Mouse (Mus musculus): ENCODE data around the gene Uba2. TPM values are rescaled to one million over a fixed set of nuclear protein-coding genes. Genes with fewer than 3 reads are reported as not detected.
"Not testable (repeated sequence)": the region's sequence is repeated elsewhere in the genome, so short reads cannot be mapped to it uniquely, and the experiment has no call there.

The Uba2 gene
- 10 to 100 TPM; 29.6 to 44.7 TPM for total RNA-seq (2021)
- long read RNA-seq, experiment 1, transcript Uba2-201 (17 exons, 2,579 nt) = major isoform, 25 of 37 reads
- long read RNA-seq, experiment 1, partial matches to known transcripts = 3 of 37 reads
- long read RNA-seq, experiment 1, other reads (novel, unspliced or antisense) = 6 of 37 reads
- long read RNA-seq, experiment 2, transcript Uba2-201 (17 exons, 2,579 nt) = major isoform, 42 of 61 reads
- long read RNA-seq, experiment 2, transcript Uba2-209 (1 exons, 1,373 nt) = minor isoform, 8 of 61 reads
- long read RNA-seq, experiment 2, partial matches to known transcripts = 4 of 61 reads
- long read RNA-seq, experiment 2, other reads (novel, unspliced or antisense) = 7 of 61 reads

DNA sequence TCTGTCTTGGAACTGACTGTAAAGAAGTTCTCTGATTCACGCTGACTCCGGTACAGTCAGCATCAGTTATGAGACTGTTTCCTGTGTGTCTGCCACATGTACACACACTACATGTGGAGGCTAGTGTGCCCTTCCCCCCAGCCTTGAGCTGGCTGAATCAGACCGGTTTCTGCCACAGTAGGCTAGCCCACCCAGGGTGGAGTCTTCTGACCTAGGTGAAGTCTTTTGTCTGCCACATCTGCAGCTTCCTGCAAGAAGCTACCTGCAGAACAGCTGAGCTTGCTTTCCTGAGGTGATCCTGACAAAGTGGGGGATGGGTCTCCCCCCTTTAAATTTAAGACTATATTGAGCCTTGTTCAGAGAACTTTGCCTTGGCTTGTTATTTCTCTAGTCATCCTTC, at the start of gene Uba2:
Uba2 (minus strand) TSS at position 146 of the 400 bp plus-strand sequence.
- intact Hi-C loops (cut with DNase I) = no loop called here
- no peak for DNase-seq

DNA sequence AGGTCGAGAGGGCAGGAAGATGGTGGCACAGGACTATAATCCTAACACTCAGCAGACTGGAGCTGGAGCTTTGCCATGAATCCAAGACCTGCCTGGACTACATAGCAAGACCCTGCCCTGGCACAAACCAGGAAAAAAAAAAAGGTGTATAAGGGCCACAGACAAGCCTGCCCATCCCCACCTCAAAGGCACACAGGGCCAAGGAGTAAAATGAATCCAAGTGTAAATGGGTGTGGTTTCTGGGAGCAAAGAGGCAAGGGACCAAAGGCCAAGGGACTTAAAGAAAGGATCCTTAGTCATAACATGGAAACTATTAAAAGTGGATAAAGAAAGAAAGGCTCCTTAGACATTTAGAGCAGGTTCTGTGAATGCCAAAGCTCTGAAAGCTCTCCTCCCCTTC, 49.1 kb upstream of the Uba2 start:
- intact Hi-C loops (cut with DNase I) = no loop called here
- DNase-seq = no peak

DNA sequence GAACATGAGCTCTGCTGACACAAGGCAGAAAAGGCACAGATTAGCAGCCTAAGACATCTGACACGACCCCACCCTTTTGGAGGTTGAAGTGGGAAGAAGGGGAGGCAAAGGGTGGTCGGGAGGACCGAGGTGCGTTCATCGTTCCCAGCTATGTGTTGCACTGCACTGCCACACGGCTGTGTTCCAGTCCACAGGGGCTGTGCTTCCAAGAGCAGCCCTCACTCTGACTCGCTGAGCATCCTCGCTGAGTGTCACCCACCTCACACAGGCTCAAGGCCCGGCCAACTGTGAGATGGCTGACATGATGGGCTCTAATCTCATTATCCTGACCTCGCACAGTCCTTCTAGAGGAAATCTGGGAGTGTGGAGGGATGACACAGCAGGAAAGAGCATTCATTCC, 47.1 kb upstream of the Uba2 start:
- no peak for DNase-seq
- intact Hi-C loops (cut with DNase I) = no loop called here

DNA sequence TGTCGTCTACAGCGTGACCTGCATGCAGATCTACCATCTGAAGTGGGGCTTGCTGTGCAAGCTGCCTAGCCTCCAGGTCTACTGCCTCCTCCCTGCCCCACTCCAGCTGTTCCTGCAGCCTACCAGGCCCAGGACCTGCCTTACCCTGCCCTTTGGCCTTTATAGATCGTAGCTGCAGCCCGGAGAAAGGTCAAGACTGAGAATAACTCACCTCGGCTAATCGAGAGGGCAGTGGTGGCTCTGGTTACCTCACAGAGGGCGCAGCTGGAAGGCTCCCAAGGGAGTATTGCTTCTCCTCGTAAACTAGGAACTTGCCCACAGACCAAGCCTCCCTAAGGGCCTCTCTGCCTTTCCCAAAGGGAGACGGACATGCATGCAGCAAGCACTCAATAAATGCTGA, 46.1 kb upstream of the Uba2 start:
- intact Hi-C loops (cut with DNase I) = no loop called here
- DNase-seq = peak in 1 of 2 experiments; percentile 67

DNA sequence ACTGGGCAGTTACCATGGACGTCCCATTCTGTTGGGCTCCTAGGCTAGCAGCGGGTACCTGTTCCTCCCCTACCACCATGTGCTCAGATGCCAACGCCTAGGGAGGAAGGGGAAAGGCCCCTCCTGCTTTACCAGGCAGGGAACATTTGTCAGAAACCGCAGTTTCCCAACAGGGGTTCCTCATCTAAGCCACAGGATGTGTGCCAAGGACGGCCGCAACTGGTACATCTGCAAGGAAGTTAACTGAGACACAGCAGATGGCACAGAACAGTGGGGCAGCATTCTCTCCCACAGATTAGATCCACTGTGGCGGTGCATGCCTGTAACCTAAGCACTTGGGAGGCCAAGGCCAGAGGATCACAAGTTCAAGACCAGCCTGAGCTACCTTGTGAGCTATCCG, 45.2 kb upstream of the Uba2 start:
- intact Hi-C loops (cut with DNase I) = no loop called here
- no peak for DNase-seq

DNA sequence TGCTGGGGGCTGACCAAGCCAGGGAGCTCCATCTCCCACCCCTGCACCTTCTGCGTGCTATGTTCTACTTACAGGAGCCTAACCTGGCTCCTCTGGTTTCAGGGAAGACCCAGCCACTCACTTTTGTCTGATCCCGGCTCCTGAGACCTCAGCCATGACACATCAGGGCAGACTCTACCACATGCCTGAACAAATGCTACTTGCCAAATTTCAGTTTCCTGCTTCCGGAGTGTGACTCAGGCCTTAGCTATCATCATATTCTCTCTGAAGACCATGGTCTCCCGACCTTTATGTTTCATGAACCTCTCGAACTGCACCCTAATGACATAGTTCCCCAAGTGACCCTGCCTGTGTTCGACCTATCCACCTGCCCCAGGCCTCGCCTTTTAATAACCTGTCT, 43.9 kb upstream of the Uba2 start:
- no peak for DNase-seq

DNA sequence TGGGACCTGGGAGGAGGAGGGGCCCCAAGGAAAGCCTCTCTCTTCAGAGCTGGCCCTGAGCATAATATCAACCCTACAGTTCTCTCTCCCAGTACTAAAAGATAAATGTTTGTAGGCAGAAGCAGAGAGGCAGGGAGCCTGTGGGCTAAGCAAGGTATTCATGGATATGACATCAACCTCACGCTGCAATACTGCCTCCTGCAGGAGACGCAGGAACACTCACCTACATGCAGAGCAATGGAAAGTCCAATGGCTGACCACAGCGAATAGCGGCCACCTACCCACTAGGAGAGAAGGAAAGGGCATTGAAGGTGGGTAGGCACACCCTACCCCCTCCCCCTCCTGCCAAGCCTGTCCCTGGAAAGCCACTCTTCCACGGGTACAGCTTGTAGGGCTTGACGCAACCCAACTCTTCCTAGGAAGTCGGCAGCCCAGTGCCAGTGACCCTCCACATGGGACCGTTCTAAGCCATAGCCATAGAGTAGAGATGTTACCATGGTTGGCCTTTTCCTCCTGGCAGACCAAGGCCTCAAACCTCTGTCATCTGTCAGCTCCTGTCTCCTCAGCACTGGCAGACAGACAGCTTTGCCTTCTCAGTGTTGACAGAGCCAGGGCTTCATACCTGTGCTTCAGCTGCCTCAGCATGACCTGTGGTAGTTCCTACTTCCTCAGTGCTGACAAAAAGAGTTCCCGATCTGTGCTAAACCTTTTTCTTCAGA, 38.8 kb upstream of the Uba2 start:
- intact Hi-C loops (cut with DNase I) = no loop called here
- DNase-seq = no peak

More for the DNA sequence above, 43.9 kb upstream of the Uba2 start:
- intact Hi-C loops (cut with DNase I) = no loop called here

DNA sequence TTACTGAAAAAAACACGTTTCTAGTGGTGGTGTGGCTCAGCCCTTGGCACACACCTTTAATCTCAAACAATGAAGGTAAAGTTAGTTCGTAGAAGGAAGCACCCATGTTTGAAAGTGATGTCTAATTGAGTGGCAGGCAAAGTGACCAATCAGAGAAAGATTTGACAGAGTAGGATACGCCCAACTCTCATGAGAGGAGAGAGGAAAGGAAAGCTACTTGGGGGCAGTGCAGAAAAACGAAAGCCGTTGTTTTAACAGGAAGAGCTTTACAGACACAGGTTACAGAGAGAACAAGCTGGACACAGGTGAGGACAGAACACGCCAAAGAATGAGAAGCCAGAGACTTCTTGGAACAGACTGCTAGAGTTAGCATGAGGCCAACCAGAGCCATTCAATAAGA, 36.9 kb upstream of the Uba2 start:
- intact Hi-C loops (cut with DNase I) = no loop called here
- no peak for DNase-seq

DNA sequence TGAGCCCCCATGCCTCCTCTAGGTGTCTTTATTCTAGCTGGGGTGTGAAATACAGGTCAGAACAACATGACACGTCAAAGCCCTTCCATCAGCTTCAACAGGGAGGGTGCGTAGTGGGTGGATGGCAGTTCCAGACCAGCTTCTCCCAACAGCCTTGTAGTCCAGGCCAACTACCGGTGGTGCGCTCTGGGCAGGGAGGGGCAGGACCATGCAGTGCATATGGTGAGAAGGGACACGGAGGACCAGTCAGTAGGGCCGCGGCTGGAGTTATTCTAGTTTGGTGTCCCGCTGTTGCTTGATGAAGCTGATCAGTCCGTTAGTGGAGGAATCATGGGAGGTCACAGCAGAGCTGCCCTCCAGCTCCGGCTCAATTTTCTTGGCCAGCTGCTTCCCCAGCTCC, 32.7 kb upstream of the Uba2 start:
- DNase-seq; intact Hi-C loops (cut with DNase I): not testable (repeated sequence)

DNA sequence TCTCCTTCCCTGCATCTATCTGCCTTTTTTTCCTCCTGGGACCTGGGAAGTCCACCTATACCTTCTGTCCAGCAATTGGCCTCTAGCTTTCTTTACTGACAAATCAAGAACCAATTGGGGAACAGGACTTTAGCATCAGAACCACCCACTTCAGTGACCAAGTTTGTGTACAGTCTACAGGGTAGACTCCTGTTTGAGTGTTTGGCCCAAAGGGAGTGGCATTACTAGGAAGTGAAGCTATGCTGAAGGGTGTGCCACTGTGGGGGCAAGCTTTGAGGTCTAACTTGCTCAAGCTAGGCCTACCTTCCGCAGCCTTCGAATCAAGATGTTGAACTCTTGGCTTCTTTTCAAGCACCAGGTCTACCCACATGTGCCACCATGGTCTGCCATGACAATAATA, 31.4 kb upstream of the Uba2 start:
- no peak for DNase-seq
- intact Hi-C loops (cut with DNase I) = no loop called here

DNA sequence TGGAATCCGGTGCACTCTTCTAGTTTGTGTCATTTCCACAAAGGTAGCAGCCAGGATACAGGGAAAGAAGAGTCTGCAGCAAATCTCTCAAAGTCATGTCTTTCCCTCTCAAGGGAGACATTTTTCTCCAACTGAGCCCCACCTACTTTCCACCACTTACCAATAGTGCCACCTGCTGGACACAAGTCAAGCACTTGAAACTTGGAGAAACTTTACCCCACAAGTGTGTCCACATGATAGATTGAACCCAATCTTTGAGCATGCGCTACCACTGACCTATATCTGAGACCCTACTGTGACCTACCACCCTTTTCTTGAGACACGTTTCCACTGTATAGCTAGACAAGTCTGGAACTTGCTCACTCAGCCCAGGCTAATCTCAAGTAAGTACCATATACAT, 28.9 kb upstream of the Uba2 start:
- DNase-seq = no peak
- intact Hi-C loops (cut with DNase I) = no loop called here

DNA sequence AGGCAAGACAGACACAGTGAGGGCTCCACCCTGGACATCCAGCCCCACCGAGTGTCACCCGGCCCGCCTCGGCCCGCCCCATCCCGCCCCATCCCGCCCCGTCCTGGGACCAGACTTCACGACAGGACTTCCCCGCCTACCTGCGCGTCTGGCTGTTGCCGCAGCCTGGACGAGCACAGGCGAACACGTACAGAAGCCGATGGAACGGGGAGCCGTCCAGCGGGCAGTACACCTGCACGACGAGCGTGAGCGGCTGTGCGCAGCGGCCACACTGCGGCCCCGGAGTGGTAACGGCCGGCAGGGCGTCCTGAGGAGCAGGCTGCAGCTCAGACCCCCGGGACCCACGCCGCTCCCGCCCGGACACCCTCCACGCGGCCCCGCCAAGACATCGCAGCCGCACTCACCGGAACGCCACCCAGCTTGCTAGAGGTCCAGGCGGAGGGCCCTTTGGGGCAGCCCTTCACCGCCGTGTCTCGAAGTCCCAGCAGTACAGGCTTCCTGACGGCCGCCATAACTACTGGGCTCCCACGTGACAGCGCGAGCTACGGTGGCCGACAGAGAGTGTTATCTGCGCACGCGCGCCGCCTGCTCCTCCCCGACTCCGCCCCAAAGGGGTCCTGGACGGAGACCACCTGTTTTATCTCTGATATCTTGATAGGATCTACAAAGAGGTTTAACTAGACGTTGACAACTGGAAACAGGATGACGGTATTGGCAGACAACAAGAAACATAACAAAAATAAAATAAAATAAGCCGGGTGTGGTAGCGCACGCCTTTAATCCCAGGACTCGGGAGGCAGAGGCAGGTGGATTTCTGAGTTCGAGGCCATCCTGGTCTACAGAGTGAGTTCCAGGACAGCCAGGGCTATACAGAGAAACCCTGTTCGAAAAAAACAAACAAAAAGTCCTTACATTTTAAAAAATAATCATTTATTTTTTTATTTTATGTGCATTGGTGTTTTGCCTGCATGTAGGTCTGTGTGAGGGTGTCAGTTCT, 27.0 kb upstream of the Uba2 start, which contains the start of gene Pdcd2l:
Pdcd2l (minus strand) TSS at position 530 of the 997 bp plus-strand sequence.
- DNase-seq = peak; percentile 87 to 88
- intact Hi-C loops (cut with DNase I) = no loop called here

DNA sequence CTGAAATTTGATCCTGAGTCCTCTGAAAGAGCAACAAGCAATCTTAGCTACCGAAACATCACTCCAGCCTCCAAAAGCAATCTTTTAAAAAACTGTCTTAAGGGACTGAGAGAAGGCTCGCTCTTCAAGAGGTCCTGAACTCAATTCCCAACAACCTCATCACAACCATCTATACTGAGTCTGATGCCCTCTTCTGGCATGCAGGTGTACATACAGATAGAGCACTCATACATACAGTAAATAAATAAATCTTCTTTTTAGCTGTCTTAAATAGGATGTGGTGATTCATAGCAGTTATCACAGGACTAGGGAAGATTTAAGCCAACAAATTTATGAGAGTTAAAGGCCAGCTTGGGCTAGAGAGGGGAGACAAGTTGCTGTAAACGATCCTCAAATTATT, 26.2 kb upstream of the Uba2 start:
- intact Hi-C loops (cut with DNase I) = no loop called here
- no peak for DNase-seq

DNA sequence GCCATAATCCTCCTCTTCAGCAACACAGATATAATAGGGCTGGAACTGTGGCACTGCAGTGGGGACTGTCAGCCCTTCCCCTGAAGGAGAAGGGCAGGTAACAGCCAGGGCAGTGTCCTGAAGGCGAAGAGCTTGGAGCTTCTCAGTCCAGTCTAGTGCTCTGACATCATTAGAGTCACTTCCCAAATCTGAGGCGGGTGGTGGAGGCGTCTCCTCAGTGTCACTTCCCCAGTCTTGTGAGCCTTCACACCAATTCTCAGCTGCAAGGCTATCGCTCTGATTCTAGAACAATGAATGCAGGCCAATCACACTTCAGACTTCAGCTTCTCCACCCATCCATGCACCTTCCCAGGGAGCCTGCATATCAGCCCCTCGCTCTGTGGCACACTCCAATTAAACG, 23.4 kb upstream of the Uba2 start:
- intact Hi-C loops (cut with DNase I) = no loop called here
- no peak for DNase-seq

DNA sequence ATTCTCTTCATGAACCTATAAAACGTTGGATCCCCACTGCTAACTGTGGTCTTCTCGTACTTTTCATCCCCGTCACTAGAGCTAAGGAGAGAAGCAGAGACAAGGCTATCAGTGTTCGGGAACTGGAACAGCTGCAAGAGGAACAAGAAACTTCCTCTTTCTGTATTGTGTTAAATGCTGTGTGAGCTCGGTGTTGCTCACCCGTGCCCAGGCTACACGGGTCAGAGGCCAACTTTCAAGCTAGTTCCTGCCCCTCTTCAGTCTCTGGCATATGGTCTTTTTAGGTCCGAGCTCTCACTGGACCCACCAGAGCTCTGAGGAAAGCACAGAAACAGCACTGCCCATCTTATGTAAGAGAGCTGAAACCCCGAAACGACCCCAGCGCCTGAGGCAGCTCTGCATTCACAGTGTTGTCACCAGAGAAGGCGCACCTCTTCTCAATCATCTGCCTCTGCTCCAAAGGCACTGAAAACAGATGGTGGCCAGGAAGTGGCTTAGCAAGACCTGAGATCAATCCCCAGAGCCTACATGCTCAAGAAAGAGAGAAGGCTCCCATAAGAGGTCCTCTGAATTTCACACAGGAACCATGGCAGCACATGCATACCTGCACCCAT, 20.1 kb upstream of the Uba2 start:
- DNase-seq = no peak
- intact Hi-C loops (cut with DNase I) = no loop called here

DNA sequence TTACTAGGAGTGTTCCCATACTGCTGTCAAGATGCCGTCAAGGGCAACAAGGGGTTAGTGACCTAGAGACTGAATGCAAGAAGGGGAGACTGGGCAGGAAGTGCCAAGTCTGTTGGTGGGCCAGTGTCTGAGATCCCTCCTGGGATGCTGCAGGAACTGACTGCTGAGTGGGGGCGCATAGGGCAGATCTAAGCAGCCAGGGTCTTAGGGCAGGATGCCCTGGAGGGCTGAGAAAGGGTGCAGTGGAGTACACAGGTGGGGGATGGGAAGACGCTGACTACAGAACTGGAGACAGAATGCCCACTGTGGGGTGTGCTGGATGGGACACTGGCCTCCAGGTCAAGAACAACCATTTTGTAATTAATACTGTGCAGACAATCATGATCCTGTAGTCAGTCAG, 14.4 kb upstream of the Uba2 start:
- no peak for DNase-seq
- intact Hi-C loops (cut with DNase I) = no loop called here

DNA sequence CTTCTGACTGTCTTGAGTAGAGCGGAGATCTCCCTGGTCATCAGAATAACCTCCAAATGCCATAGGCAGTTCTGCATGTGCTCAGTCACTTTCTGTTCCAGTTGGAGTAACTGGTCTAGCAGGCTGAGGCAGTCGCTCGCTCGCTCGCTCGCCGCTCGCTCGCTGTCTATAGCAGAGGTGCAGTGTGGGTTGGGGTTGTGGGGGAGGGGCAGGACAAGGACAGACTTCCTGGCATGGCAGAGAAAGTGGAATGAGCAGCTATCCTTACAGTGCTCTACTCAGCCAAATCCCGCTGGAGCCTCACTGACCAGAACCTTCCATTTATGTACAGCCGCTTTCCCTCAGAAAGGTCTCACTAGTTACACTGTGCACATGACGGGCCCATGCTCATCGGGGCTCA, 14.0 kb upstream of the Uba2 start:
- no peak for DNase-seq
- intact Hi-C loops (cut with DNase I) = no loop called here

DNA sequence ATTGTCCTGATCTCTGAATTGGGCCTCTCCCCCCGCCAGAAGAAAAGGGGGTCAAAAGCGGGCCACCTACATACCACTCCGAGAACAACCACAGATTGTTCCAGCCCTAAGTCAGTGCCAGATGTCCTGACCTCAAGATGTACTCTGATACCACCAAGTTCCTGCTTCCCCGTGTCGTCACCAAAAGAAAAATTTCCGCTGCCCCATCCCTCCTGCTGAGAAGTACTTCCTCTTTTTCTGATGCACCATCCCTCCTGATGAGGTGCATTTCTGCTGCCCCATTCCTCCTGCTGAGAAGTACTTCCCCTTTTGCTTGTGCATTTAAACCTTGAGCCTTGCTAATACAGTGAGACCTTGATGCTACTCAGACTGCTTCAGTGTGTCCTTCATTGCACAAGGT, 6.8 kb upstream of the Uba2 start:
- intact Hi-C loops (cut with DNase I); DNase-seq: not testable (repeated sequence)

DNA sequence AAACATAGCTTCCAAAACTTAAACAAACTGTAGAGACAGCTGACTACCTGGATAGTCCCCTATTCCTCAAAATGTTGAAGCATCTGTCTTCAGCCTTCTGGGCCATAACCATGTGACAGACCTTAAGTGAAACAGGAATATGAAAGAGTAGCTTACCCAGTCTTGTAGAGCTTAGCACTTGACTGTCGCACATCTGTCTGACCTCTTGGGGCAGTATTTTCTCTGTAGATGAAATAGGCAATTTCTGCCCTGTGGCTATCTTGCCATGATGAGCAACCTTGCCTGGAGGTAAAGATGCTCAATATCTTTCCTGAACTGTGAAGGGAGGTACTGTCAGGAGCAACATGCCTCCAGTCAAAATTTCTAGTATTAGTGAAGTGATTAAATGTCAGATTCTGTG, 2.9 kb upstream of the Uba2 start:
- intact Hi-C loops (cut with DNase I) = no loop called here
- no peak for DNase-seq

DNA sequence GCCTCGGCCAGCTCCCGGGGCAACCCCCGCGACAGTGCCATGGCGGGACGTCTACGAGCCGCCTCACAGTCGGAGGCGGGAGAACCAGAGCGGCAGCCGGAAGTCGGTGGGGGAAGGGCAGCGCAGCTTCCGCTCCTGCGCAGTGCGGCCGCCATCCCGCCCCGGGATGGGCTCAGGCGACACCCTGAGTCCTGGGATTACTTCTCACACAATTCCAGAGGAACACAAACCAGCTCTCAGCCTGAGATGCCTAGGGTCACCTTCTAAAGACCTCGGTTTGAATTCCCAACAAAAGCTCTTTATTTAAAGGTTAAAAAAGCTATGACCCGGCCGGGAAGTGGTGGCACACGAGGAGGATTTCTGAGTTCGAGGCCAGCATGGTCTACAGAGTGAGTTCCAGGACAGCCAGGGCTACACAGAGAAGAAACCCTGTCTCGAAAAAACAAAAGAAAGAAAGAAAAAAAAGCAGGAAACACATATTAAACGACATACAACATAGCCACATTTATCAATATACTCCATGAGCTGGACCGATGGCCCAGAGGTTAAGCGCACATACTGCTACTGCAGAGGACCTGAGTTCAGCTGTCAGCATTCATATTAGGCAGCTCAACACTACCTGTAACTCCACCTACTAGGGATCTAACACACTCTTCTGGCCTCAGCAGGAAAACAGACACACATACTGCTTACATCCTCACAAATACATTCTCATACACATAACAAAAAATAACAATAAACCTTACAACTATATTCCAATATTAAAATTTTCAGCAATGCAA, 738 bp downstream of the Uba2 start:
- intact Hi-C loops (cut with DNase I) = no loop called here
- peak; percentile 86 to 95 for DNase-seq
